Mouse (Mus musculus) midbrain, embryonic 16.5 days (tissue): ENCODE results near the gene Nmnat3. TPM values are rescaled to one million over a fixed set of nuclear protein-coding genes. Genes with fewer than 3 reads are reported as not detected.

Experiments used
- ATAC-seq: fragments of 200-750 bp; cut with Nextera tagmentation; 2 replicates; pipeline ENCODE4 v1.8.0; 2017; ENCODE audit warnings: moderate TSS enrichment
- H3K27ac ChIP-seq: fragments of 300-500 bp; sonication (generic); 2 replicates; pipeline ENCODE4 v1.5.1; 2014; ENCODE audit warnings: mild to moderate bottlenecking, low read length, mixed read lengths
- H3K27me3 ChIP-seq: fragments of 300-500 bp; sonication (generic); 2 replicates; pipeline ENCODE4 v1.6.1; 2014; ENCODE audit warnings: low read depth, low read length, mixed read lengths; ENCODE audit not compliant: control insufficient read depth, insufficient read depth
- H3K36me3 ChIP-seq: fragments of 300-500 bp; sonication (generic); 2 replicates; pipeline ENCODE4 v1.6.1; 2014; ENCODE audit warnings: mild to moderate bottlenecking, low read length, moderate library complexity, mixed read lengths; ENCODE audit not compliant: control insufficient read depth, insufficient read depth
- H3K4me1 ChIP-seq: fragments of 300-500 bp; sonication (generic); 2 replicates; pipeline ENCODE4 v1.6.1; 2014; ENCODE audit warnings: mild to moderate bottlenecking, low read length, mixed read lengths; ENCODE audit not compliant: control insufficient read depth, insufficient read depth
- H3K4me2 ChIP-seq: fragments of 300-500 bp; sonication (generic); 2 replicates; pipeline ENCODE4 v1.6.1; 2014; ENCODE audit warnings: mild to moderate bottlenecking, low read length, mixed read lengths
- H3K4me3 ChIP-seq: fragments of 300-500 bp; sonication (generic); 2 replicates; pipeline ENCODE4 v1.5.1; 2014; ENCODE audit warnings: low read depth, mild to moderate bottlenecking, low read length, moderate library complexity, mixed read lengths
- H3K9ac ChIP-seq: fragments of 300-500 bp; sonication (generic); 2 replicates; pipeline ENCODE4 v1.6.1; 2014; ENCODE audit warnings: low read depth, low read length, mixed read lengths
- H3K9me3 ChIP-seq: fragments of 300-500 bp; sonication (generic); replicated peaks from 2 replicates; pipeline ENCODE4 v1.6.1; 2014; ENCODE audit warnings: mild to moderate bottlenecking, low read length, mixed read lengths; ENCODE audit not compliant: control insufficient read depth, poor library complexity, severe bottlenecking
- WGBS: fragments of 180-500 bp; shearing (Covaris S2); extraction: QIAGEN DNeasy Blood & Tissue Kit; methylation state at CpG from one replicate; pipeline ENCODE4 v1.1.7; 2014; 5-methylcytosine and 5-hydroxymethylcytosine counted together
- polyA plus RNA-seq: library from polyadenylated mRNA; unstranded; fragments of >200 nt; fragmentation: Nextera tagmentation; extraction: Ambion mirVana; gene quantifications from 2 replicates; pipeline ENCODE4 v1.2.1, GENCODE M21; 2015

Gene Nmnat3
- polyA plus RNA-seq, 1 experiment from 2014 or later: 0.98 TPM

- no peak overlapping the region for H3K4me2 ChIP-seq
- ATAC-seq: no peak
- no peak overlapping the region for H3K27ac ChIP-seq
- H3K9me3 ChIP-seq: no peaks in the 10 kb centered on the region
- no peak overlapping the region for H3K4me3 ChIP-seq
- no peak overlapping the region for H3K9ac ChIP-seq
- WGBS: 46% methylated on average over 3 of the region's 3 CpGs
- H3K4me1 ChIP-seq: peaks cover 7% of the 10 kb centered on the region; the same call in 1 of the 2 replicates
- no peaks in the 10 kb centered on the region for H3K27me3 ChIP-seq
- no peaks in the 10 kb centered on the region for H3K36me3 ChIP-seq
These were observed 31.6 kb downstream of the Nmnat3 start for GRCm38 (mm10) chr9:98318875-98319274.

GRCm38 (mm10) chr9:98320785-98321184 lies 33.5 kb downstream of the Nmnat3 start:
- Histone ChIP-seq H3K4me1 (peaks cover 7% of the 10 kb centered on the region; the same call in 1 of the 2 replicates), H3K36me3 (no peaks in the 10 kb centered on the region), H3K27ac (no peak overlapping the region), H3K4me3 (no peak overlapping the region), H3K4me2 (no peak overlapping the region), H3K9ac (no peak overlapping the region), H3K9me3 (no peaks in the 10 kb centered on the region), H3K27me3 (no peaks in the 10 kb centered on the region)
- ATAC-seq: no peak
- 89% methylated on average over 3 of the region's 3 CpGs for WGBS

GRCm38 (mm10) chr9:98326088-98326487 lies 38.9 kb downstream of the Nmnat3 start:
- H3K27me3 ChIP-seq: no peaks in the 10 kb centered on the region
- no peaks in the 10 kb centered on the region for H3K36me3 ChIP-seq
- H3K4me2 ChIP-seq: no peak overlapping the region
- no peak overlapping the region for H3K4me3 ChIP-seq
- no peak for ATAC-seq
- H3K4me1 ChIP-seq: no peaks in the 10 kb centered on the region; the same call in 1 of the 2 replicates
- H3K27ac ChIP-seq: no peak overlapping the region
- H3K9ac ChIP-seq: no peak overlapping the region
- no peaks in the 10 kb centered on the region for H3K9me3 ChIP-seq
- 68% methylated on average over 1 of the region's 1 CpGs for WGBS

- 62% methylated on average over 10 of the region's 10 CpGs for WGBS
- ATAC-seq: no peak
- no peaks in the 10 kb centered on the region; the same call in 1 of the 2 replicates for H3K4me1 ChIP-seq
These were observed 41.4 kb downstream of the Nmnat3 start for GRCm38 (mm10) chr9:98328415-98329176.

GRCm38 (mm10) chr9:98329274-98330105 lies 42.3 kb downstream of the Nmnat3 start:
- Histone ChIP-seq H3K9ac (no peak overlapping the region), H3K9me3 (no peaks in the 10 kb centered on the region), H3K4me2 (peak overlapping the region; percentile 21; the same call in 1 of the 2 replicates), H3K4me1 (no peaks in the 10 kb centered on the region; the same call in 1 of the 2 replicates), H3K27ac (no peak overlapping the region), H3K36me3 (no peaks in the 10 kb centered on the region), H3K27me3 (no peaks in the 10 kb centered on the region), H3K4me3 (no peak overlapping the region)
- 32% methylated on average over 20 of the region's 20 CpGs for WGBS
- peak; percentile 56; the same call in 1 of the 2 replicates for ATAC-seq

More at GRCm38 (mm10) chr9:98328415-98329176, 41.4 kb downstream of the Nmnat3 start:
- Histone ChIP-seq H3K4me3 (no peak overlapping the region), H3K9me3 (no peaks in the 10 kb centered on the region), H3K36me3 (no peaks in the 10 kb centered on the region), H3K4me2 (no peak overlapping the region), H3K9ac (no peak overlapping the region), H3K27ac (no peak overlapping the region), H3K27me3 (no peaks in the 10 kb centered on the region)

GRCm38 (mm10) chr9:98333219-98333754 lies 46.1 kb downstream of the Nmnat3 start:
- H3K27me3 ChIP-seq: no peaks in the 10 kb centered on the region
- ATAC-seq: no peak
- no peaks in the 10 kb centered on the region for H3K36me3 ChIP-seq
- no peak overlapping the region for H3K27ac ChIP-seq
- H3K4me2 ChIP-seq: no peak overlapping the region
- WGBS: 92% methylated on average over 3 of the region's 3 CpGs
- no peak overlapping the region for H3K9ac ChIP-seq
- H3K4me3 ChIP-seq: no peak overlapping the region
- no peaks in the 10 kb centered on the region; the same call in 1 of the 2 replicates for H3K4me1 ChIP-seq
- H3K9me3 ChIP-seq: no peaks in the 10 kb centered on the region

GRCm38 (mm10) chr9:98337881-98338769 lies 50.9 kb downstream of the Nmnat3 start:
- ATAC-seq: no peak
- no peaks in the 10 kb centered on the region for H3K36me3 ChIP-seq

GRCm38 (mm10) chr9:98339971-98340370 lies 52.7 kb downstream of the Nmnat3 start:
- Histone ChIP-seq H3K9ac (no peak overlapping the region), H3K36me3 (no peaks in the 10 kb centered on the region), H3K9me3 (no peaks in the 10 kb centered on the region), H3K27ac (no peak overlapping the region), H3K4me3 (no peak overlapping the region), H3K27me3 (no peaks in the 10 kb centered on the region), H3K4me2 (no peak overlapping the region), H3K4me1 (no peaks in the 10 kb centered on the region; the same call in 1 of the 2 replicates)
- ATAC-seq: no peak
- WGBS: 73% methylated on average over 4 of the region's 4 CpGs

More at GRCm38 (mm10) chr9:98337881-98338769, 50.9 kb downstream of the Nmnat3 start:
- Histone ChIP-seq H3K27me3 (no peaks in the 10 kb centered on the region), H3K27ac (no peak overlapping the region), H3K9ac (no peak overlapping the region), H3K4me2 (no peak overlapping the region), H3K9me3 (no peaks in the 10 kb centered on the region), H3K4me3 (no peak overlapping the region), H3K4me1 (no peaks in the 10 kb centered on the region; the same call in 1 of the 2 replicates)
- WGBS: 71% methylated on average over 15 of the region's 15 CpGs
